Mouse (Mus musculus) heart, adult 2 months (tissue): ENCODE results near the gene Il2ra. TPM values are rescaled to one million over a fixed set of nuclear protein-coding genes. Genes with fewer than 3 reads are reported as not detected.

Experiments
- DNase-seq, 2 experiments: peaks; one replicate each; pipeline ENCODE4 v3.0.0; 2021
- H3K27ac ChIP-seq: fragments of 200-600 bp; 2 replicates; pipeline ENCODE4 v1.8.1; 2022
- H3K27me3 ChIP-seq: fragments of 200-500 bp; 2 replicates; pipeline ENCODE4 v1.6.1; 2012; ENCODE audit warnings: mild to moderate bottlenecking, low read length, inconsistent platforms, mixed read lengths; ENCODE audit not compliant: control insufficient read depth, insufficient read depth
- H3K36me3 ChIP-seq: fragments of 200-500 bp; 2 replicates; pipeline ENCODE4 v1.6.1; 2012; ENCODE audit warnings: low read length, inconsistent platforms; ENCODE audit not compliant: control insufficient read depth, insufficient read depth
- H3K4me1 ChIP-seq: fragments of 200-500 bp; 2 replicates; pipeline ENCODE4 v1.6.1; 2011; ENCODE audit warnings: low read length; ENCODE audit not compliant: control insufficient read depth, insufficient read depth
- H3K4me3 ChIP-seq: fragments of 200-600 bp; 2 replicates; pipeline ENCODE4 v1.8.1; 2022
- H3K79me2 ChIP-seq: fragments of 200-500 bp; replicated peaks from 2 replicates; pipeline ENCODE4 v1.6.1; 2012; ENCODE audit warnings: mild to moderate bottlenecking, inconsistent platforms, low read length, moderate library complexity, mixed read lengths; ENCODE audit not compliant: control insufficient read depth, insufficient read depth
- H3K9ac ChIP-seq: fragments of 200-500 bp; 2 replicates; pipeline ENCODE4 v1.6.1; 2012; ENCODE audit warnings: low read depth, mild to moderate bottlenecking, control low read depth, inconsistent platforms, low read length, mixed read lengths
- CTCF ChIP-seq: fragments of 200-600 bp; IDR thresholded peaks from 2 replicates; pipeline ENCODE4 v1.8.1; 2022; ENCODE audit warnings: antibody characterized with exemption, mild to moderate bottlenecking, moderate library complexity
- EP300 ChIP-seq: fragments of 200-500 bp; IDR thresholded peaks from 2 replicates; pipeline ENCODE4 v1.6.1; 2011; ENCODE audit warnings: low read depth, low read length, control low read depth; ENCODE audit not compliant: insufficient read depth
- POLR2A ChIP-seq: fragments of 200-500 bp; IDR thresholded peaks from 2 replicates; pipeline ENCODE4 v1.6.1; 2011; ENCODE audit warnings: mild to moderate bottlenecking, low read depth, low read length, control low read depth; ENCODE audit not compliant: insufficient read depth
- WGBS: fragments of 180-500 bp; shearing (Covaris S2); methylation state at CpG from one replicate; pipeline ENCODE4 v1.1.7; 2018; 5-methylcytosine and 5-hydroxymethylcytosine counted together
- intact Hi-C: fragments of 180-260 bp; cut with DNase I; formaldehyde crosslinking; loops from one replicate; pipeline ENCODE4 v1.15.1; 2025
- long read RNA-seq: library from polyadenylated mRNA; stranded (forward); transcript quantifications from one replicate; pipeline ENCODE4 v2.0.0, GENCODE M21; 2021
- polyA plus RNA-seq: library from polyadenylated mRNA; depleted of rRNA; stranded (reverse); fragments of >200 nt; gene quantifications from 2 replicates; pipeline ENCODE4 v1.2.3, GENCODE M21; 2012; rRNA removed
- total RNA-seq, 2 experiments: library from RNA; stranded (reverse); gene quantifications; 2 replicates each; pipeline ENCODE4 v1.2.3; 2021

Gene Il2ra
- total RNA-seq (under 1 TPM; 0.80 to 0.81 TPM), polyA plus RNA-seq (0.78 and 0.97 TPM in 2 replicates)
- long read RNA-seq: 0 reads

- H3K36me3 ChIP-seq: no peaks in the 10 kb centered on the region
- WGBS: 73% methylated on average over 3 of the region's 3 CpGs
- no peaks in the 10 kb centered on the region for H3K27me3 ChIP-seq
- intact Hi-C loops: no loop called here
- H3K79me2 ChIP-seq: no peaks in the 10 kb centered on the region
- no peak within 1 kb of the TSS for H3K9ac ChIP-seq
- no peaks in the 10 kb centered on the region for H3K4me1 ChIP-seq
- no peak within 1 kb of the TSS for H3K27ac ChIP-seq
- TF ChIP-seq EP300: no peak
- H3K4me3 ChIP-seq: no peak within 1 kb of the TSS
- no peak for DNase-seq
Measured at GRCm38 (mm10) chr2:11642451-11642941, at the start of gene Il2ra. Gene Il2ra, plus strand, starts transcription at chr2:11642807.

GRCm38 (mm10) chr2:11596690-11597089, 45.9 kb upstream of the Il2ra start:
- TF ChIP-seq CTCF (no peak), EP300 (no peak), POLR2A (no peak)
- 76% methylated on average over 2 of the region's 2 CpGs for WGBS
- peaks cover 8% of the 10 kb centered on the region for H3K36me3 ChIP-seq

GRCm38 (mm10) chr2:11597906-11598305, 44.7 kb upstream of the Il2ra start:
- 95% methylated on average over 7 of the region's 7 CpGs for WGBS

More at GRCm38 (mm10) chr2:11596690-11597089, 45.9 kb upstream of the Il2ra start:
- H3K4me1 ChIP-seq: no peaks in the 10 kb centered on the region
- no peak overlapping the region for H3K27ac ChIP-seq
- H3K27me3 ChIP-seq: no peaks in the 10 kb centered on the region
- H3K9ac ChIP-seq: no peak overlapping the region
- no peak overlapping the region for H3K4me3 ChIP-seq
- H3K79me2 ChIP-seq: no peaks in the 10 kb centered on the region; the same call in 1 of the 2 replicates
- intact Hi-C loops: no loop called here
- no peak for DNase-seq

GRCm38 (mm10) chr2:11601795-11602194, 40.8 kb upstream of the Il2ra start:
- Histone ChIP-seq H3K9ac (no peak overlapping the region), H3K4me3 (no peak overlapping the region; the same call in 1 of the 2 replicates)
- 70% methylated on average over 6 of the region's 6 CpGs for WGBS

More at GRCm38 (mm10) chr2:11597906-11598305, 44.7 kb upstream of the Il2ra start:
- H3K4me3 ChIP-seq: no peak overlapping the region
- H3K79me2 ChIP-seq: no peaks in the 10 kb centered on the region; the same call in 1 of the 2 replicates
- no peaks in the 10 kb centered on the region for H3K4me1 ChIP-seq
- no peak overlapping the region for H3K9ac ChIP-seq
- intact Hi-C loops: no loop called here
- H3K27me3 ChIP-seq: no peaks in the 10 kb centered on the region
- peaks cover 12% of the 10 kb centered on the region for H3K36me3 ChIP-seq
- TF ChIP-seq POLR2A (no peak), EP300 (no peak), CTCF (no peak)
- no peak overlapping the region for H3K27ac ChIP-seq
- DNase-seq: no peak

GRCm38 (mm10) chr2:11602506-11603489, 39.8 kb upstream of the Il2ra start:
- intact Hi-C loops: loop anchor here (2.0 to 10.0 kb wide), 4 partner anchors 62 to 172 kb away; partner anchors contain the start of genes Ankrd16, Fbh1 and Il15ra
- no peaks in the 10 kb centered on the region for H3K4me1 ChIP-seq
- no peaks in the 10 kb centered on the region; the same call in 1 of the 2 replicates for H3K79me2 ChIP-seq
- peak overlapping the region; percentile 95 for H3K9ac ChIP-seq
- peak; percentile 94 to 97 for DNase-seq
- WGBS: under 1% methylated on average over 78 of the region's 78 CpGs
- H3K27me3 ChIP-seq: no peaks in the 10 kb centered on the region
- peaks cover 10% of the 10 kb centered on the region for H3K36me3 ChIP-seq
- H3K4me3 ChIP-seq: peak overlapping the region; percentile 92
- H3K27ac ChIP-seq: peak overlapping the region; percentile 84
- TF ChIP-seq POLR2A (peak; percentile 65; the same call in 1 of the 2 replicates), EP300 (peak; percentile 96), CTCF (peak; percentile 99; the same call in 1 of the 2 replicates)

More at GRCm38 (mm10) chr2:11601795-11602194, 40.8 kb upstream of the Il2ra start:
- Histone ChIP-seq H3K27me3 (no peaks in the 10 kb centered on the region), H3K27ac (no peak overlapping the region), H3K4me1 (no peaks in the 10 kb centered on the region), H3K36me3 (peaks cover 10% of the 10 kb centered on the region), H3K79me2 (no peaks in the 10 kb centered on the region; the same call in 1 of the 2 replicates)
- intact Hi-C loops: loop anchor here (2.0 to 10.0 kb wide), 4 partner anchors 63 to 173 kb away; partner anchors contain the start of genes Ankrd16, Fbh1 and Il15ra
- TF ChIP-seq POLR2A (no peak), CTCF (no peak), EP300 (no peak)
- no peak for DNase-seq
